Comparison of ENCODE assay signal across 8 mouse cellular contexts in genomic region chrX:35813206-35813605, GRCm38 (mm10).
A peak's percentile ranks its signal among the peaks of the same experiment; 100 is the strongest.
DNase-seq lines count a peak whose midpoint lies in the region; ATAC-seq and TF ChIP-seq lines count a peak whose summit lies in the region.
"Had no signal": no experiment of that assay in that cellular context is flagged by ENCODE, and none has a peak within 500 bp of the region (broad histone marks: within the 10 kb centered on the region; RNA-seq: fewer than 3 reads in every experiment).

No protein-coding gene starts in this region.

- no peak overlapping the region for H3K4me3 ChIP-seq in kidney, embryonic 16.5 days (ENCODE audit: low read length)
- no peak overlapping the region for H3K4me3 ChIP-seq in lung, adult 2 months (replicated peaks; ENCODE audit: extremely low read depth, low read depth, low read length)
- H3K4me3 ChIP-seq: stomach, embryonic 15.5 days had no signal

- H3K4me2 ChIP-seq in kidney, embryonic 16.5 days (replicated peaks; ENCODE audit: low read depth, low read length), result no peak overlapping the region
- H3K4me2 ChIP-seq: stomach, embryonic 15.5 days had no signal

- H3K9ac ChIP-seq in kidney, embryonic 16.5 days (replicated peaks; ENCODE audit: low read length), result no peak overlapping the region
- H3K9ac ChIP-seq: stomach, embryonic 15.5 days had no signal

- H3K36me3 ChIP-seq in kidney, embryonic 16.5 days (ENCODE audit: insufficient read depth, low read length), result no peaks in the 10 kb centered on the region
- H3K36me3 ChIP-seq: stomach, embryonic 15.5 days had no signal

- H3K9me3 ChIP-seq in kidney, embryonic 16.5 days (ENCODE audit: low read length), result no peaks in the 10 kb centered on the region
- H3K9me3 ChIP-seq: stomach, embryonic 15.5 days had no signal

- 0 out of 2 replicates have a peak, but pooled peaks have one; percentile 18 for TF ChIP-seq CTCF in lung, adult 2 months (IDR thresholded peaks at IDR 0.05; ENCODE audit: insufficient read depth, low read length)

- DNase-seq in kidney, adult 18-20 months, result peak; percentile 41
- peak; percentile 39 for DNase-seq in ES-CJ7 (ENCODE audit: low read depth, low spot score)
- DNase-seq in adrenal gland, postnatal 25 days, result peak; percentile 16
- DNase-seq in forelimb bud, embryonic 11.5 days (ENCODE audit: low read depth, low spot score), result peak; percentile 14
- DNase-seq in lung, adult 2 months, result peak; percentile 6
- DNase-seq in thymus, postnatal 25 days, result peak; percentile 21

- H3K4me1 ChIP-seq in kidney, embryonic 16.5 days (ENCODE audit: insufficient read depth, low read length), result no peaks in the 10 kb centered on the region
- H3K4me1 ChIP-seq in lung, adult 2 months (ENCODE audit: control insufficient read depth, insufficient read depth, low read length), result no peaks in the 10 kb centered on the region
- H3K4me1 ChIP-seq: stomach, embryonic 15.5 days had no signal

- H3K27me3 ChIP-seq in kidney, embryonic 16.5 days (ENCODE audit: insufficient read depth, low read length), result no peaks in the 10 kb centered on the region
- H3K27me3 ChIP-seq: stomach, embryonic 15.5 days had no signal

- no peak for TF ChIP-seq POLR2A in lung, adult 2 months (IDR thresholded peaks at IDR 0.05; ENCODE audit: borderline replicate concordance, extremely low read depth, low read depth, low read length)

- 41% methylated on average over 2 of the region's 2 CpGs for WGBS in kidney, embryonic 16.5 days
- WGBS in lung, adult 2 months, result 44% methylated on average over 2 of the region's 2 CpGs

- H3K27ac ChIP-seq in kidney, embryonic 16.5 days (ENCODE audit: low read length), result no peak overlapping the region
- H3K27ac ChIP-seq: stomach, embryonic 15.5 days had no signal

- no peak for ATAC-seq in kidney, embryonic 16.5 days (ENCODE audit: low FRiP score, low TSS enrichment)
